Mouse (Mus musculus) heart, adult 11 months (tissue): ENCODE measurements around the gene Hamp2.

ENCODE experiments used
- DNase-seq: peaks from one replicate; pipeline ENCODE4 v3.0.0; 2022

The Hamp2 gene

GRCm38 (mm10) chr7:30924581-30924980, at the start of gene Hamp2:
Hamp2 (minus strand) TSS chr7:30924681.
- peak; percentile 73 for DNase-seq

DNA sequence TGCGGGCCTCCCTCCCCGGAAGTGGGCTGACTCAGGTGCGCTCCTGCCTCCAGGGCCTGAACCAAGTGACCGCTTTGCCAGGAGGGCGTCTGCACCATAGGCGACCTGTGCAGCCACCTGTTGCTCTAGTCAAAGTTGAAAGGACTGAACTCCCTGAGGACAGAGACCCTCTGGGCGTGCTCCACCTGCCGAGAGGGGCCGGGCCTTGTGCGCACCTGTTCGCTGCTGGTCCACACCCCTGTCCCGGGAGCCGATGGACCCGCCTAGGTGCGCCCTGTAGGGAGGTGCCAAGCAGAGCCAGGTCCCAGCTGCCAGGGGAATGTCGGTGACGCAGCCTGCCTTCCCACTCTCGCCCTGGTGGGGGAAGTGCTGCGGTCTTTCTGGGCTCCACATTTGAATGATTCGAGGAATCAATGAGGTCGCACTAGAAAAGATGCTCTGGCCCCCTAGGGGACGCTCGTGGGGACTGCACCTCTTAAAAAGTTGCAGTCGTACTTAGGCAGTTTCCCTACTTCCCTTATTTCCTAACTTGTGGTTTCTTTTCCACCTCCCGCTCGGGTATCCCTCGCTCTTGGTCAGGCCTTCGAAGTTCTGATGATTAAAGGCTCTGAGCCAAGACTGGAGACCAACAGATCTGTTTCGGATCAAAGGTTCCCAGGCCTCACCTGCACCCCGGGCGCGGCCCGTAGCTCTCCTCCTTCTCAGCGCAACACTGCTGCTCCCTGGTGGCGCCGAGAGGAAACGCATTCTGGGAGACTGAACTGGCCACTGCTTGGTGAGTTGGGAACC, 49.2 kb upstream of the Hamp2 start, which contains the start of gene Fam187b:
Fam187b (plus strand) TSS at position 290 of the 789 bp plus-strand sequence.
- peak; percentile 98 for DNase-seq

- no peak for DNase-seq
These were observed 48.7 kb upstream of the Hamp2 start, which contains the start of gene Lsr for GRCm38 (mm10) chr7:30973251-30973500. Lsr (minus strand) TSS chr7:30973464.

DNA sequence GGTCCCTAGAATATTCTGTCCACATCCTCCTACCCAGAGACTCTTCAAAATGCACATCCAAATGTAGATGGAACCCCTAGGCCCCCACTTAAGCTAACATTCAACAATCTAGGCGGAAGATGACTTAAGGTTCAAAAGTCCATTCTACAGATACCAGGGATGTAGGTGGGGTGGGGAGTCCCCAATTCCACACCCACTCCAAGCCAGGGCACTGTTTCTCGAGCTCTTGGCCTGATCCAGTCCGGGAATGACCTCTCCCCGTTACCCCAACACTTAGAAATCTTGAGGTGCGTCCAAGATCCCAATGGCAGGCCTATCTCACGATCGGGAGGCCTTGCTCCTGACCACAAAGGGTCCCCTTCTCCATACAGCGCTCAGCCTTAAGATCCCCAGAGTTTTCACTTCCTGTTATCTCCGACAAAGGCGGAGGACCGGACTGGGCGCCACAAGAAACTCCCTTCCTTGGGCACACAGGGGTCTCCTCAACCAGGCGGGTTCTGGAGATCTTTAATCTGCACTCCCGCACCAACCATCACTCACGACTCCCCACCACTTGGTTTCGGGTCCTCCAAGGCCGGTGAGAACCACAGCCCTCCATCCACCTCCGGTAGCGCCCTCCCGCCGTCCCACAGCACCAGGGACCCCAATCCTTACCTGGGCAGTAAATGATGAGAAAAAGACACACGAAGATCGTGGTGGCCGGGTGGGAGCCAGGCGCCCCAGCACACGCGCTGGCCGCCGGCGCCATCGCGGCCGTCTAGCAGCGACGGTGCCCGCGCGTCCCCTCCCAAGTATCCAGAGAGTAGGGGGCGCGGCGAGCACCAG, 48.2 kb upstream of the Hamp2 start:
- DNase-seq = peak; percentile 90

DNA sequence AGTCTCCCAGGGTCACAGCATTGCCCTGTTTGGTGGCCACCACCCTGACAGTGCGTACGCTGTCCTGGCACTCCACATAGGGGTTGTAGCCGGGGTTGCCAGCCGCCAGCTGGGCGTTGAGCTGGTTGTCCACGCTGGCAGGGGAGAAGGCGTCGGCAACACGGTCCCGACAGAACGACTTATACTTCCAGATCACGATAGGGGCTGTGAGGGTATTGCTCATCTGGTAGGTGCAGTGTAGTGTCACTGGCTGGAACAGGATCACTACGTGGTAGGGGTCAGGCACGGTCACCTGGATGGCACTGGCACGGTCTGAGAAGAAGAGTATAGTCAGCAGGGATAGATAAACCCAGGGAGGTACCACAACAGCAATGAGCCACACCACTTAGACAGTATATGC, 47.4 kb upstream of the Hamp2 start:
- peak; percentile 88 for DNase-seq

GRCm38 (mm10) chr7:30969174-30969573, 44.7 kb upstream of the Hamp2 start:
- peak; percentile 97 for DNase-seq

DNA sequence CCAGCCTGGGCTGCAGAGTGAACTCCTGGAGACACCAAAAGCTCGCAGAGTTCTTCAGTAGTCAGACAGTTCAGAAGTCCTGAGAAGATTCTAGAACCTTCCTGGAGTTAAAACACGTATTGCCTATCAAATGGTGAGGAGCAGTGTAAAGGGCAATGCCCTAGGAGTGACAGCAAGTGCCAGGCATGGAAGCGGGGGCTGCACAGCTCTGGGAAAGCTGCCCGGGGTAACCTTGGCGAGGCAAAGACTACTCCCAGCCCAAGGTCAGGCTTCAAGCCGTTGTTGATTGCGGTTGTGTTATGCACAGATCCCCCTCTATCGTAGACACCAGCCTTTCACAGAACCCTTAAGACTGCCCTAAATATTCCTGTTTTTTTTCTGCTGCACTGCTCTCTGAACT, 44.1 kb upstream of the Hamp2 start:
- no peak for DNase-seq

GRCm38 (mm10) chr7:30966657-30967056, 42.2 kb upstream of the Hamp2 start:
- DNase-seq = no peak

GRCm38 (mm10) chr7:30965677-30966076, 41.2 kb upstream of the Hamp2 start:
- peak; percentile 86 for DNase-seq

DNA sequence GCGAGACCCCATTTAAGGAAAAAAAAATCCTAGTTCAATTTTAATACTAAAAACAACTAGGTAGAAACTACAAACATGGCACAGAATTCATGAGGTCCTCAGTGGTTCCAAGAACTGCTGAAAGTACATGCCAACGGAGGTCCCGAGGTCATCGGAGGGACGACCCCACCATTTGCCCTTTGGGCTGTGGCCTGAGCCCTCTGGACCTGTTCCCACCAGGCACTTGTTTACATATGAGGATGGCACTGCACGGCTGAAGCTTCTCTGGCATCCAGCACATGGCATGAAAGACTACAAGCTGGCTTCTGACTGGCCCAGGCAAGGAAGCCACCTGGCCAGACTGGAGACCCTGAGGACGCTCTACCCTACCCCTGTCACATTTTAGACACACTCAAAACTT, 39.9 kb upstream of the Hamp2 start:
- DNase-seq = no peak

DNA sequence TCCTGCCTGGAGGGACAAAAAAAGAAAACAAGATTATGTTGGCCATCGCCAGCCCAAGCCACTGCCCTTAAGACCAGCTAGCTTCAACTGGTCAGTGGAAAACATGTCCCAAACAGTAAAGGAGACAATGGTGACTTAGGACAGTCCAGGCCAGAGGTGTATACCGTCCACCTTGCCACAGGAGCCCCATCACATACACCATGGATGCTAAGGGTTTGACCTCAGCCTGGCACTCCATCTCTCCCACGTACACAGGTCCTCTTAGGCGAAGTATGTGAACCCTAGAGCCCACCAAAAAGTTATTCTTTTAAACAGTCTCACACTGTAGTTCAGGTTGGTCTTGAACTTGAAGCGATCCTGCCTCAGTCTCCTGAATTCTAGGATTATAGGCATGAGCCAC, 38.4 kb upstream of the Hamp2 start:
- no peak for DNase-seq

DNA sequence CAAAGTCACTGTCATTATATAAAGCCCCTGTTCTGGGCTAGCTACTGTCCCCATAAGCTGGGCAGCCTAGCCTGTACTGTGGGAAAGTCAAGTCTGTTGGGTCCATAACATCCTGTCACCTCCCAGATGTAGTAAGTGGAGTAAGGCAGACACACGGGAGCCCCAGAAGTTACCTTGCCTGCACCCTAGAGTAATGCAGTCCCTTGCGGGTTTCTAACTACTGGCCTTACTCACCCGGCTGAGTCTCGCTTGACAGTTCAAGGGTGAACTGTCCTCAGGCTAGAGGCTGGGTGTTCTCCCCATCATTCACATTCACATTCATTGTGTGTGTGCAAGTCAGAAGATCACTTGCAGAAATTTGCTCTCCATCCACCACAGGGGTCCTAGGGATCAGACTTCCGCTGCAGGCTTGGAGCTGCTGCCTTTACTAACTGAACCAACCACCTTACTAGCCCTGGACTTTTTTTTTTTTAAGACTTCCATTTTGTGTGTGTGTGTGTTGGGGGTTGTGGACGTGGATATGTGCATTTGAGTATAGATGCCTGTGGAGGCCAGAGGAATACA, 35.4 kb upstream of the Hamp2 start:
- peak; percentile 83 for DNase-seq

- DNase-seq = no peak
These were observed 34.5 kb upstream of the Hamp2 start for GRCm38 (mm10) chr7:30958866-30959487.

DNA sequence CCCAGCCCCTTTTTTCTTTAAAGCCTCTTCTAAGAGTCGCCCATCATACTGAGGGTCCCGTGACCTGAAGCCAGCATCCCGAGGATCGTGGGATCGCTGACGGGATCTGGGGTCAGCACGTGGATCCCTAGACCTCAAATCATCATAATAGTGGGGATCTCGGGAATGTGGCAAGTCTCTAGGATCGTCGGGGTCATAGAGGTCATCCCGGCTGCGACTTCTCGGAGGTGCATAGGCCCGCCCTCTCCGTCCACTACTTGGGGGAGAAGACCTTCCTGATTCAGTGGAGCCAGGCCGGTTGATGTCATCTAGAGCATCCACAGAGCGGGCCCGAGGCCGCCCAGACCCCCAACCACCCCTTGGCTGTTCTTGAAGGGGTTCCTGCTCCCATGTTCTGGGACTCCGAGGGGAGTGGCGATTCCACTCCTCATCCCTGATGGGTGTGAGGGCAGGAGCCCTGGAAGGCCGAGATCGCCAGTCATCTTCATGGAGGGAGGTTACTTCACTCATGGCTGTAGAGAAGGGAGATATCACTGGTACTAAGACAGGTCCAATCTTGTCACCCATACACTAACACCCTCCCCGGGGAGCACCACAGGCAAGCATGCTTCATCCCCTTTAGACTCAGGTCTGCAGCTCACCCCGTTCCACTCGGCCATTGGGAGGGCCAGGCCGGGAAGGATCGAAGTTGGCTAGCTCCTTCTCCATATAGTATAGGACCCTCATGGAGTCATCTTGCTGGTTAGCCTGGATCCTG, 33.8 kb upstream of the Hamp2 start:
- peak; percentile 93 for DNase-seq

DNA sequence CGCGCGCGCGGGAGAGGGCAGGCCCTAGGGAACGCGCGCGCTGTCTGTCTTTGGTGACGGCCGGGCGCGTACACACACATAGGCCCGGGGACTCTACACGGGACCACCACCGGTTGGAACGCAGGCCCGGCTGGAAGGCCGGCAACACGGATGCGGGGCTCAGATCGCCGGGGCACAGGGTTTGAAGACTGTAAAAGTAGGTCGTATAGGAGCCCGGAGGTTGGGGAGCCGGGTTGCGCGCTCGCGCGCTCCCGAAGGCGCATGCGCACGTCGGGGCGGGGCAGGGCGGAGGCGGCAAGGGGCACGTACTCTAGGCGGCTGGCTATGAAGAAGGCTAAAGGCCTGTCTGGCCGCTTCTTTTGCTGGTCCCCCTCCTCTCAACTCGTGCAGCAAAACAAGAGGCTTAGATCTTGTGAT, 32.9 kb upstream of the Hamp2 start:
- DNase-seq = peak; percentile 100

- peak; percentile 99 for DNase-seq
These were observed 32.4 kb upstream of the Hamp2 start, which contains the start of gene Usf2 for GRCm38 (mm10) chr7:30956756-30957366. Usf2 (minus strand) TSS chr7:30956803.

GRCm38 (mm10) chr7:30956357-30956751, 31.9 kb upstream of the Hamp2 start:
- DNase-seq = no peak

DNA sequence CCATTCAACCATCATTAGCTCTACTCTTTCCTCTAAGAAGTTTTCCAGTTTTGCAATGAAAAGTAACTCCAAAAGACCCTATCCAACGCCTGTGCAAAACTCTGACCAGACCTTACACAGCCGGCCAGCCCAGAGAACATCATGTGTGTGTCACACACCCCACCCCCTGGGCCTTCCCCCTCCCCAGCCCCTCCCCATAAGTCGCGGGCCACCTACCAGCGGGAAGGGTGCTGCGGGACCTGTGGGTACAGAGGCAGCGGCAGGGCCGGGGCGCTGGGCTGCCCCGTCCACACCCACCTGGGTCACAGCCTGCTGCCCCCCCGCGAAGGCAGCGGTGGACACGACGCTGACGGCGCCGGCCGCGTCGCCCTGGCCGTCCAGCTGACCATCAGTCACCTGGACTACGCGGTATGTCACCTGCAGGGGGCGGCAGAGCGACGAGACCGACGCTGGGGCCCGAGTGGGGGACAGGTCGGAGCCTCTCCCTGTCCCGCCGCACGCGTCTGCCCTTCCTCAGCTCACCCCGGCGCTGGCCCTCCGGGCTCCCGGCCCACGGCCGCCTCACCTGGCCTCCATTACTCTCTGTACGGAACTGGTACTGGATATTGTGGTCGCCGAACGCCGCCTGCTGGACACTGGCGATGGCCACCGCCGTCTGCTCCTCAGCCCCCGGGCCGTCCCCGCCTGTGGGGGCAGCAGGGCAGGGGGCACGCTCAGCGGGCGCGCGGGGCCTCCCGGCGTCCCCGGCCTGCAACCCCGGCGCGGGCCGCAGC, 31.3 kb upstream of the Hamp2 start:
- DNase-seq = peak; percentile 99

DNA sequence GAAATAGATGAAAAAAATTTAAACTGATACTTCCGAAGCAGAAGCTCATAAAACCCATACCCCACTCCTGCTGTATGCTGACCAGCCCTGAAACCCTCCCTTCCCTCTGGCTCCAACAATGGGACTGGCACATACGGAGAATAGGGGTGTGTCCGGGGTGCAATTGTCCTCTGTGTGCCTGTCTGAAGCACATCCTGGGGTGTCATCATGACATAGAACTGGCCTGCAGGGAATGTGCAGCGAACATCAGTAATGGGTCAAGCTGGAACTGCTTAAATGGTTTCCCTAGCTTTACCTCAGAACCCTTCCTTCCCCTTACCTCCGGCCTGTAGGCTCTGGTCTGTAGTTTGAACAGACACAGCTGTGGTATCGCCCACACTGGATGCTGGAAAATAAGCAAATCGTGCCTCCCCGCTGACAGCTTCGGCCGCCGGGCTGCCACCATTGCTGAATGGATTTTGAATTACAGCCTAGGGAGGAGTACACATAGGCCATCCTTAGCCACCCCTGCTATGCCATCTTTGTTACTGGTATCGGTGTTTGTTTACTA, 30.6 kb upstream of the Hamp2 start:
- DNase-seq = peak; percentile 92

DNA sequence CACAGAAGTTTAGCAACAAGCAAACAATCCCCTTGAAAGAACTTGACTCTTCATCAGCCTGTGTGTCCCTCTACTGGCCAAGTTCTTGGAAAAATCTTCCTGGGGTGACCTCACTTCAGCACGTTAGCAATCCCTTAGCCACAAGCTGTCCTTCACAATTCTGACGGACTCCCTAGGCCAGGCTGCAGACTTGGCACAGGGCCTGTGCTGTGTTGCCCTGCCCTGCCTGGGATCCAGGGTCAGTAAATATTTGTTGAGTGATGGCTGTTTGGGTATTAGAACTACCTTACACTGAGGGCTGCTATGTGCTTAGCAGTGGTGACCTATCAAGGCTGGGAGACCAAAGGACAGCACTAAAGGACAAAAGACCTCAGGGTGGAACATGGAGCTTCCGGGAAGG, 29.6 kb upstream of the Hamp2 start:
- DNase-seq = peak; percentile 92

- DNase-seq = peak; percentile 97
These were observed 29.0 kb upstream of the Hamp2 start for GRCm38 (mm10) chr7:30953459-30953858.
